Mouse (Mus musculus) kidney, adult 18-20 months (tissue): ENCODE data around the gene Slc25a26.

Experiments used
- DNase-seq: peaks from one replicate; pipeline ENCODE4 v3.0.0; 2021

Slc25a26 gene

GRCm38 (mm10) chr6:94499897-94500623 is at the start of gene Slc25a26:
Gene Slc25a26 (plus strand): TSS chr6:94500331.
- peak; percentile 93 for DNase-seq

- peak; percentile 26 for DNase-seq
Observed at GRCm38 (mm10) chr6:94464037-94464891, 35.9 kb upstream of the Slc25a26 start.

GRCm38 (mm10) chr6:94466508-94467205 is 33.5 kb upstream of the Slc25a26 start:
- DNase-seq: no peak

GRCm38 (mm10) chr6:94492739-94493138 is 7.4 kb upstream of the Slc25a26 start:
- DNase-seq: no peak

- no peak for DNase-seq
Observed at GRCm38 (mm10) chr6:94503963-94504362, 3.8 kb downstream of the Slc25a26 start.

GRCm38 (mm10) chr6:94507921-94508320 is 7.8 kb downstream of the Slc25a26 start:
- no peak for DNase-seq

GRCm38 (mm10) chr6:94508807-94509206 is 8.7 kb downstream of the Slc25a26 start:
- DNase-seq: no peak

- no peak for DNase-seq
Observed at GRCm38 (mm10) chr6:94509220-94509619, 9.1 kb downstream of the Slc25a26 start.

GRCm38 (mm10) chr6:94518171-94518570 is 18.0 kb downstream of the Slc25a26 start:
- DNase-seq: no peak

GRCm38 (mm10) chr6:94524335-94524734 is 24.2 kb downstream of the Slc25a26 start:
- DNase-seq: no peak

- DNase-seq: no peak
Observed at GRCm38 (mm10) chr6:94530756-94531155, 30.6 kb downstream of the Slc25a26 start.

- DNase-seq: no peak
Observed at GRCm38 (mm10) chr6:94532086-94532485, 32.0 kb downstream of the Slc25a26 start.

- no peak for DNase-seq
Observed at GRCm38 (mm10) chr6:94536478-94536877, 36.3 kb downstream of the Slc25a26 start.

- DNase-seq: no peak
Observed at GRCm38 (mm10) chr6:94537652-94538051, 37.5 kb downstream of the Slc25a26 start.

- DNase-seq: no peak
Observed at GRCm38 (mm10) chr6:94540090-94540489, 40.0 kb downstream of the Slc25a26 start.

- DNase-seq: no peak
Observed at GRCm38 (mm10) chr6:94540615-94541014, 40.5 kb downstream of the Slc25a26 start.

- DNase-seq: no peak
Observed at GRCm38 (mm10) chr6:94541133-94541532, 41.0 kb downstream of the Slc25a26 start.

- DNase-seq: no peak
Observed at GRCm38 (mm10) chr6:94541854-94542253, 41.7 kb downstream of the Slc25a26 start.

GRCm38 (mm10) chr6:94543902-94544840 is 44.0 kb downstream of the Slc25a26 start:
- peak; percentile 27 for DNase-seq

GRCm38 (mm10) chr6:94547239-94547638 is 47.1 kb downstream of the Slc25a26 start:
- DNase-seq: no peak

- no peak for DNase-seq
Observed at GRCm38 (mm10) chr6:94550298-94550697, 50.2 kb downstream of the Slc25a26 start.

- DNase-seq: no peak
Observed at GRCm38 (mm10) chr6:94550851-94551250, 50.7 kb downstream of the Slc25a26 start.
